ENCODE assay signal across 13 mouse cellular contexts in the genomic region with DNA sequence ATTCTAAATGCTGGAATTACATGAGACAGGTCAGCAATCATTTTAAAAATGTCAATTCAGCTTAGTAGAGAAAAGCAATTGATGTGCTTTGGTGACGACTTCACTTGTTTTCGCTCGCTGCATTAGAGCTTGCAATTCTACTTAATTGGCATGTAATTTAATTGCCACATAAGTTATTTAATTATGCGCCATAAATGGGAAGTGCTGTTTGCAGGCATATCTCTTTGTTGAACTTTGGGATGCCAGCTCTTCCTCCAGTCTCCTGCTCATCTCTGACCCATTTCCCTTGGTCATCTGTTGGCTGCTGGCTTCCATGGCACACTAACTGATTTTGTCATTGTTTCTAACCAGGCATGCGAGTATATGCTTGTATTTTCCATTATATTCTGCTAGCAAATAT. TPM values are rescaled to one million over a fixed set of nuclear protein-coding genes. Genes with fewer than 3 reads are reported as not detected.
"Had no signal": no experiment of that assay in that cellular context is flagged by ENCODE, and none has a peak within 500 bp of the region (broad histone marks: within the 10 kb centered on the region; RNA-seq: fewer than 3 reads in every experiment).

No protein-coding gene starts in this region.

- DNase-seq: lung, adult 18-20 months; lung, embryonic 14.5 days; lung, postnatal 10 days; lung, postnatal 4 days; midbrain, embryonic 14.5 days; right cerebral cortex, adult 18-20 months; right cerebral cortex, postnatal 25 days; right cerebral cortex, postnatal 4 days; spleen, adult 18-20 months; thymus, adult 18-20 months; thymus, postnatal 14 days; thymus, postnatal 36 days had no signal

RNA-seq across cellular contexts. Expression of a gene that starts 30.6 kb away (rescaled TPM):
- total RNA-seq: megakaryocyte-erythroid progenitor cell, adult 5-6 weeks had no signal
